Mouse (Mus musculus): ENCODE data around the gene 2010111I01Rik. TPM values are rescaled to one million over a fixed set of nuclear protein-coding genes. Genes with fewer than 3 reads are reported as not detected.

2010111I01Rik gene
- total and polyA plus RNA-seq, 2 experiments from 2014 or later = 107 to 149 TPM

GRCm38 (mm10) chr13:63186217-63186616 is 221.5 kb downstream of the 2010111I01Rik start:
- ATAC-seq (ENCODE audit: insufficient read depth, low read depth) (no peak), DNase-seq (ENCODE audit: low spot score) (no peak)
- no peak overlapping the region for H3K4me2 ChIP-seq (ENCODE audit: low read depth, low read length)
- no peaks in the 10 kb centered on the region for H3K9me3 ChIP-seq (replicated peaks; ENCODE audit: control insufficient read depth, low read length)
- H3K36me3 ChIP-seq (replicated peaks; ENCODE audit: control insufficient read depth, insufficient read depth, low read length) = no peaks in the 10 kb centered on the region
- H3K27me3 ChIP-seq (ENCODE audit: control insufficient read depth, insufficient read depth, low read length) = no peaks in the 10 kb centered on the region
- TF ChIP-seq EP300 (IDR thresholded peaks at IDR 0.05; ENCODE audit: low read depth) (no peak), CTCF (IDR thresholded peaks at IDR 0.05; ENCODE audit: low read depth) (no peak)
- peaks cover 24% of the 10 kb centered on the region for H3K4me1 ChIP-seq (ENCODE audit: control insufficient read depth, insufficient read depth)
- no peak overlapping the region for H3K9ac ChIP-seq (replicated peaks; ENCODE audit: low read depth, low read length)
- WGBS = 71% methylated on average over 4 of the region's 4 CpGs
- no peak overlapping the region for H3K4me3 ChIP-seq (ENCODE audit: low read depth, low read length)
- H3K27ac ChIP-seq (ENCODE audit: low read depth) = 0 out of 2 replicates have a peak overlapping the region, but pooled peaks have one; percentile 71

DNA sequence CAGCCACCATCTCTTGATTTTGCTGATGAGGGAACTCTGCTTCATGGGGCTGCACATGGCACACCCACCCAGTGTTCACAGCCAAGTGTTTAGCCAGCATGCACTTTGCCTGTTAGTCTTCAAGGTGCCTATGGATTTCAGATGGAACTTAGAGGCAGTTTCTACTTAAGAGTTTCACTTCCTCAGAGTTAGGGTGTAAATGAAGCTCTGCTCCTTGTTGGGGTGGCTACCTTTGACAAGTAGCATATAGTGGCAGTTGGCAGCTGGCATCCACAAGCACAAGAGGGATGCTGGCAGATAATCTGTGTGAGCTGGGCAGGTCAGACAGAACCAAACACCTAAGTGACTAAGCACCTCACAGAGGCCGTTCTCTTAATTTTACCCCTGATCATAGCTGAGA is 221.9 kb downstream of the 2010111I01Rik start:
- no peak for DNase-seq (ENCODE audit: low spot score)
- H3K9ac ChIP-seq (replicated peaks; ENCODE audit: low read depth, low read length) = no peak overlapping the region; the same call in 1 of the 2 replicates
- no peaks in the 10 kb centered on the region for H3K27me3 ChIP-seq (ENCODE audit: control insufficient read depth, insufficient read depth, low read length)
- WGBS = 67% methylated on average over 1 of the region's 1 CpGs
- H3K27ac ChIP-seq (ENCODE audit: low read depth) = peak overlapping the region; percentile 71
- H3K4me2 ChIP-seq (ENCODE audit: low read depth, low read length) = no peak overlapping the region
- ATAC-seq (ENCODE audit: insufficient read depth, low read depth) = no peak
- peaks cover 24% of the 10 kb centered on the region for H3K4me1 ChIP-seq (ENCODE audit: control insufficient read depth, insufficient read depth)
- TF ChIP-seq CTCF (IDR thresholded peaks at IDR 0.05; ENCODE audit: low read depth) (no peak), EP300 (IDR thresholded peaks at IDR 0.05; ENCODE audit: low read depth) (no peak)
- no peaks in the 10 kb centered on the region for H3K9me3 ChIP-seq (replicated peaks; ENCODE audit: control insufficient read depth, low read length)
- no peak overlapping the region for H3K4me3 ChIP-seq (ENCODE audit: low read depth, low read length)
- H3K36me3 ChIP-seq (replicated peaks; ENCODE audit: control insufficient read depth, insufficient read depth, low read length) = no peaks in the 10 kb centered on the region

GRCm38 (mm10) chr13:63187145-63188143 is 222.8 kb downstream of the 2010111I01Rik start:
- H3K9ac ChIP-seq (replicated peaks; ENCODE audit: low read depth, low read length) = no peak overlapping the region; the same call in 1 of the 2 replicates
- no peaks in the 10 kb centered on the region for H3K36me3 ChIP-seq (replicated peaks; ENCODE audit: control insufficient read depth, insufficient read depth, low read length)
- DNase-seq (ENCODE audit: low spot score) (peak; percentile 69), ATAC-seq (ENCODE audit: insufficient read depth, low read depth) (peak; percentile 86)
- peak overlapping the region; percentile 71 for H3K27ac ChIP-seq (ENCODE audit: low read depth)
- H3K27me3 ChIP-seq (ENCODE audit: control insufficient read depth, insufficient read depth, low read length) = no peaks in the 10 kb centered on the region
- no peaks in the 10 kb centered on the region for H3K9me3 ChIP-seq (replicated peaks; ENCODE audit: control insufficient read depth, low read length)
- WGBS = 44% methylated on average over 13 of the region's 13 CpGs
- TF ChIP-seq CTCF (IDR thresholded peaks at IDR 0.05; ENCODE audit: low read depth) = no peak
- no peak for TF ChIP-seq EP300 (IDR thresholded peaks at IDR 0.05; ENCODE audit: low read depth)
- H3K4me3 ChIP-seq (ENCODE audit: low read depth, low read length) = no peak overlapping the region
- H3K4me2 ChIP-seq (ENCODE audit: low read depth, low read length) = no peak overlapping the region
- H3K4me1 ChIP-seq (ENCODE audit: control insufficient read depth, insufficient read depth) = peaks cover 24% of the 10 kb centered on the region

DNA sequence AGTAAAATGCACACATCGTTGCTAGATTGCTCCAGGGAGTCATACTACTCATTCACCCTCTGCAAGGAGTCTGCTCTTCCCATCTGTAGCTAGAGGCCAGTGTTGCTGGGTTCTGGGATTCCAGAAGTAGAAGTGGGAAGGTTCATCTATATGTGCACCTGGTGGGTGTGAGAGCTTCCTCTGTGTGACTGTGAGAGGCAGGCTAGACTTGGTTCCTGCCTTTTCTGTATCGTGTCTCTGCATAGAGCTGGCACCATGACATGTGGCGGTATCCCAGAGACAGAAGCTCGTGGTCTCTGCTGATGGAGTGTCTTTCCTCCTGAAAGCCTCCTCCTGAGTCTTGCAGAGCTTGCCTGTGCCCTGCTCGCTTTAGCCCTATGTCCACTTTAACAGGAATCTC is 223.6 kb downstream of the 2010111I01Rik start:
- Histone ChIP-seq H3K27ac (ENCODE audit: low read depth) (no peak overlapping the region), H3K9ac (replicated peaks; ENCODE audit: low read depth, low read length) (no peak overlapping the region), H3K4me3 (ENCODE audit: low read depth, low read length) (no peak overlapping the region), H3K36me3 (replicated peaks; ENCODE audit: control insufficient read depth, insufficient read depth, low read length) (no peaks in the 10 kb centered on the region), H3K4me1 (ENCODE audit: control insufficient read depth, insufficient read depth) (peaks cover 24% of the 10 kb centered on the region), H3K9me3 (replicated peaks; ENCODE audit: control insufficient read depth, low read length) (no peaks in the 10 kb centered on the region), H3K27me3 (ENCODE audit: control insufficient read depth, insufficient read depth, low read length) (no peaks in the 10 kb centered on the region), H3K4me2 (ENCODE audit: low read depth, low read length) (no peak overlapping the region)
- no peak for TF ChIP-seq CTCF (IDR thresholded peaks at IDR 0.05; ENCODE audit: low read depth)
- no peak for TF ChIP-seq EP300 (IDR thresholded peaks at IDR 0.05; ENCODE audit: low read depth)
- no peak for DNase-seq (ENCODE audit: low spot score)
- ATAC-seq (ENCODE audit: insufficient read depth, low read depth) = no peak
- WGBS = 53% methylated on average over 5 of the region's 5 CpGs

GRCm38 (mm10) chr13:63188811-63189210 is 224.1 kb downstream of the 2010111I01Rik start:
- WGBS = 45% methylated on average over 2 of the region's 2 CpGs
- Histone ChIP-seq H3K9me3 (replicated peaks; ENCODE audit: control insufficient read depth, low read length) (no peaks in the 10 kb centered on the region), H3K4me1 (ENCODE audit: control insufficient read depth, insufficient read depth) (peaks cover 24% of the 10 kb centered on the region), H3K4me3 (ENCODE audit: low read depth, low read length) (no peak overlapping the region), H3K27me3 (ENCODE audit: control insufficient read depth, insufficient read depth, low read length) (no peaks in the 10 kb centered on the region), H3K4me2 (ENCODE audit: low read depth, low read length) (no peak overlapping the region), H3K27ac (ENCODE audit: low read depth) (no peak overlapping the region), H3K36me3 (replicated peaks; ENCODE audit: control insufficient read depth, insufficient read depth, low read length) (no peaks in the 10 kb centered on the region), H3K9ac (replicated peaks; ENCODE audit: low read depth, low read length) (no peak overlapping the region)
- no peak for ATAC-seq (ENCODE audit: insufficient read depth, low read depth)
- TF ChIP-seq CTCF (IDR thresholded peaks at IDR 0.05; ENCODE audit: low read depth) (no peak), EP300 (IDR thresholded peaks at IDR 0.05; ENCODE audit: low read depth) (no peak)
- no peak for DNase-seq (ENCODE audit: low spot score)

All from heart, postnatal 0 days (tissue).